ENCODE assay signal across 9 mouse cellular contexts in the genomic region with DNA sequence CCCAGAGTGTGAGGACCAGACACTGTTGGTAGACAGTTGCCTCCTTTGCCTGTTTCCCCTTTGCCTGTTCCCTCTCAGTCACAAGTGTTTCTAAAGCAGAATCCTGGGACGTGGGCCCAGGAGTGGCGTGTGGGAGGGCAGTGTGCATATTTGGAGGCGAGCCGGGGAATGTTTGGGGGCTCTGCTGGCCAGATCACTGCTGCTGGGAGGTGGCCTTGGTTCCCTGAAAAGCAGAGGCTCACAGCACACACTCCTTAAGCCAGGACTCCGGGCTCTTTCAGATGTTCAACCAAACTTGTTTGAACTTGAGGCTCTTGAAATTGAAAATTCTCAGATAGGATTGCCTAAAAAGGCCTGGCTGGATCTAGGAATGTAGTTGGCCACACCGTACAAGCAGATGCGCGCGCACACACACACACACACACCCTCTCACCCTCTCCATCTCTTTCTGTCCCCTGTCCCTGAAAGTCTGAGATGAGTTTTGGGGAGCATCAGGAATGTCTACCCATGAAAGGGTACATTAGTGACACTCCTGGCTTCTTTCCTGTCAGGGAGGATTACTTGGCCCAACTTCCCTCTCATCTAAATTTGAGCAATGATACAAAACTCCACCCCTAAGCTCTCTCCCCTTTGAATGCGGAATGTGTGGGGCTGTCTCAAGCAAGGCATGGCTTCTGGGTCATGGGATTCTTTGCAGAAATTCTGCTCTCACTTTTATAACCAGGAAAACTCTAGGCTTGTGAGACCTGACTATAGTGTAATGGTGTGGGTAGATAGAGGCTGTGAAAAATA. TPM values are rescaled to one million over a fixed set of nuclear protein-coding genes. Genes with fewer than 3 reads are reported as not detected.
A peak's percentile ranks its signal among the peaks of the same experiment; 100 is the strongest.
DNase-seq lines count a peak whose midpoint lies in the region; ATAC-seq lines count a peak whose summit lies in the region.
"Had no signal": no experiment of that assay in that cellular context is flagged by ENCODE, and none has a peak within 500 bp of the region (broad histone marks: within the 10 kb centered on the region; RNA-seq: fewer than 3 reads in every experiment).

No protein-coding gene starts in this region.

- H3K9ac ChIP-seq in kidney, embryonic 15.5 days, result no peak overlapping the region
- H3K9ac ChIP-seq in lung, embryonic 15.5 days, result no peak overlapping the region
- H3K9ac ChIP-seq in midbrain, embryonic 13.5 days (replicated peaks), result no peak overlapping the region
- H3K9ac ChIP-seq: liver, embryonic 14.5 days had no signal

- DNase-seq in kidney, adult 11 months, result no peak
- DNase-seq in fat pad, adult 2 months (ENCODE audit: extremely low read depth, low read depth, low spot score), result peak; percentile 57
- DNase-seq in heart, postnatal 4 days, result peak; percentile 75
- DNase-seq in testis, postnatal 10 days (ENCODE audit: low spot score), result peak; percentile 79

- peaks cover 91% of the 10 kb centered on the region for H3K4me1 ChIP-seq in kidney, embryonic 15.5 days
- H3K4me1 ChIP-seq in lung, embryonic 15.5 days, result peaks cover 91% of the 10 kb centered on the region
- peaks cover 79% of the 10 kb centered on the region for H3K4me1 ChIP-seq in midbrain, embryonic 13.5 days (replicated peaks)

- no peak overlapping the region for H3K4me3 ChIP-seq in kidney, embryonic 15.5 days (replicated peaks)
- no peak overlapping the region for H3K4me3 ChIP-seq in lung, embryonic 15.5 days
- no peak overlapping the region for H3K4me3 ChIP-seq in midbrain, embryonic 13.5 days (replicated peaks)

- no peaks in the 10 kb centered on the region for H3K9me3 ChIP-seq in kidney, embryonic 15.5 days (replicated peaks)
- no peaks in the 10 kb centered on the region for H3K9me3 ChIP-seq in lung, embryonic 15.5 days
- no peaks in the 10 kb centered on the region for H3K9me3 ChIP-seq in midbrain, embryonic 13.5 days

- H3K27me3 ChIP-seq in kidney, embryonic 15.5 days, result no peaks in the 10 kb centered on the region
- H3K27me3 ChIP-seq in lung, embryonic 15.5 days, result no peaks in the 10 kb centered on the region
- no peaks in the 10 kb centered on the region for H3K27me3 ChIP-seq in midbrain, embryonic 13.5 days

- no peak for ATAC-seq in kidney, embryonic 15.5 days (replicated peaks; ENCODE audit: low FRiP score)
- peak; percentile 53; the same call in 1 of the 2 replicates for ATAC-seq in lung, embryonic 15.5 days (ENCODE audit: borderline replicate concordance, extremely low read depth, low FRiP score, low TSS enrichment)
- no peak for ATAC-seq in granulocyte monocyte progenitor cell, adult 5-6 weeks (replicated peaks; ENCODE audit: poor library complexity, severe bottlenecking)
- ATAC-seq in midbrain, embryonic 13.5 days, result no peak

- peak overlapping the region; percentile 68 for H3K27ac ChIP-seq in kidney, embryonic 15.5 days
- peak overlapping the region; percentile 79 for H3K27ac ChIP-seq in lung, embryonic 15.5 days
- H3K27ac ChIP-seq in midbrain, embryonic 13.5 days, result no peak overlapping the region; the same call in 1 of the 2 replicates
- H3K27ac ChIP-seq: liver, embryonic 14.5 days had no signal

- H3K36me3 ChIP-seq in kidney, embryonic 15.5 days, result peaks cover 13% of the 10 kb centered on the region; the same call in 1 of the 2 replicates
- no peaks in the 10 kb centered on the region for H3K36me3 ChIP-seq in lung, embryonic 15.5 days
- peaks cover 7% of the 10 kb centered on the region; the same call in 1 of the 2 replicates for H3K36me3 ChIP-seq in midbrain, embryonic 13.5 days

- H3K4me2 ChIP-seq in kidney, embryonic 15.5 days, result no peak overlapping the region
- no peak overlapping the region for H3K4me2 ChIP-seq in lung, embryonic 15.5 days
- H3K4me2 ChIP-seq in midbrain, embryonic 13.5 days (replicated peaks), result no peak overlapping the region

- 70% methylated on average over 10 of the region's 10 CpGs for WGBS in kidney, embryonic 15.5 days
- 24% methylated on average over 10 of the region's 10 CpGs for WGBS in lung, embryonic 15.5 days
- 88% methylated on average over 10 of the region's 10 CpGs for WGBS in midbrain, embryonic 13.5 days

RNA-seq across cellular contexts. Expression of gene Nkd1, which starts 55.4 kb away (rescaled TPM):
- 60.0 and 68.1 TPM in 2 replicates for polyA plus RNA-seq in kidney, embryonic 15.5 days (2015; fragmentation: Nextera tagmentation; extraction: Ambion mirVana)
- total RNA-seq in heart, postnatal 4 days (2021), result 10 to 100 TPM in 1 of 2 experiments, 1 to 10 TPM in 1; 8.7 to 10.2 TPM
- 56.4 TPM in 2 replicates for polyA plus RNA-seq in lung, embryonic 15.5 days (2015; fragmentation: Nextera tagmentation; extraction: Ambion mirVana)
- 0.73 TPM in 1 of 2 replicates, not detected in the other for total RNA-seq in granulocyte monocyte progenitor cell, adult 5-6 weeks (2014; fragmentation: Nextera tagmentation)
- 0.10 and 0.13 TPM in 2 replicates for total RNA-seq in granulocyte monocyte progenitor cell, adult 5-6 weeks (2017)
- 68.4 and 79.8 TPM in 2 replicates for polyA plus RNA-seq in midbrain, embryonic 13.5 days (2015; fragmentation: Nextera tagmentation; extraction: Ambion mirVana)

RNA-seq across cellular contexts. Expression of gene Snx20, which starts 59.4 kb away (rescaled TPM):
- polyA plus RNA-seq in kidney, embryonic 15.5 days (2015; fragmentation: Nextera tagmentation; extraction: Ambion mirVana), result 1.7 and 2.3 TPM in 2 replicates
- total RNA-seq in heart, postnatal 4 days (2021), result 1 to 10 TPM; 1.2 to 2.1 TPM
- polyA plus RNA-seq in lung, embryonic 15.5 days (2015; fragmentation: Nextera tagmentation; extraction: Ambion mirVana), result 2.3 and 2.7 TPM in 2 replicates
- total RNA-seq in granulocyte monocyte progenitor cell, adult 5-6 weeks (2014; fragmentation: Nextera tagmentation), result 17.6 and 25.0 TPM in 2 replicates
- total RNA-seq in granulocyte monocyte progenitor cell, adult 5-6 weeks (2017), result 9.9 and 10.9 TPM in 2 replicates
- polyA plus RNA-seq in midbrain, embryonic 13.5 days (2015; fragmentation: Nextera tagmentation; extraction: Ambion mirVana), result 0.90 and 1.1 TPM in 2 replicates
